Mouse (Mus musculus): ENCODE data around the gene Strip2.

- TF ChIP-seq POLR2A (IDR thresholded peaks at IDR 0.05; ENCODE audit: insufficient read length, low read depth) (no peak), POLR2AphosphoS2 (IDR thresholded peaks at IDR 0.05; ENCODE audit: insufficient read length, low read depth) (no peak), TCF3 (IDR thresholded peaks at IDR 0.05; ENCODE audit: insufficient read length, low read depth) (no peak), MYOG (IDR thresholded peaks at IDR 0.05; ENCODE audit: control insufficient read depth in 1 of 3, insufficient read depth in 1 of 3, insufficient read length in 2 of 3, low read depth in 2 of 3) (no peak), TCF12 (IDR thresholded peaks at IDR 0.05; ENCODE audit: insufficient read depth, poor library complexity, severe bottlenecking) (no peak), SRF (IDR thresholded peaks at IDR 0.05; ENCODE audit: control insufficient read depth, insufficient read length, low read depth) (no peak), MAX (IDR thresholded peaks at IDR 0.05; ENCODE audit: low read depth) (no peak), MYOD1 (IDR thresholded peaks at IDR 0.05; ENCODE audit: control insufficient read depth in 1 of 3, insufficient read length in 2 of 3, low read depth in 2 of 3) (no peak), CEBPB (IDR thresholded peaks at IDR 0.05; ENCODE audit: insufficient read depth, poor library complexity, severe bottlenecking) (no peak)
These were observed 6.7 kb downstream of the Strip2 start for GRCm38 (mm10) chr6:29923501-29923900.
